Mouse (Mus musculus): ENCODE measurements around the gene Cd83. TPM values are rescaled to one million over a fixed set of nuclear protein-coding genes. Genes with fewer than 3 reads are reported as not detected.

Gene Cd83
- polyA plus RNA-seq, 1 experiment from 2014 or later, result 26.1 TPM

- no peaks in the 10 kb centered on the region for H3K36me3 ChIP-seq (ENCODE audit: control insufficient read depth, insufficient read depth, low read length)
- no peak overlapping the region for H3K9ac ChIP-seq (replicated peaks; ENCODE audit: low read depth, low read length)
- no peak overlapping the region for H3K4me2 ChIP-seq (ENCODE audit: low read depth, low read length)
- H3K27me3 ChIP-seq (ENCODE audit: control insufficient read depth, insufficient read depth, low read length), result no peaks in the 10 kb centered on the region
- no peaks in the 10 kb centered on the region for H3K4me1 ChIP-seq (ENCODE audit: control insufficient read depth, insufficient read depth, low read length)
- no peak for ATAC-seq (ENCODE audit: low read depth)
- no peaks in the 10 kb centered on the region for H3K9me3 ChIP-seq (ENCODE audit: control insufficient read depth, low read length)
- H3K4me3 ChIP-seq (ENCODE audit: low read depth, low read length), result no peak overlapping the region
- 87% methylated on average over 3 of the region's 3 CpGs for WGBS
- no peak overlapping the region for H3K27ac ChIP-seq (ENCODE audit: low read depth, low read length)
Measured at GRCm38 (mm10) chr13:43817461-43817860, 32.9 kb downstream of the Cd83 start.

GRCm38 (mm10) chr13:43818307-43819019 is 33.9 kb downstream of the Cd83 start:
- Histone ChIP-seq H3K9me3 (ENCODE audit: control insufficient read depth, low read length) (no peaks in the 10 kb centered on the region), H3K27ac (ENCODE audit: low read depth, low read length) (no peak overlapping the region), H3K4me3 (ENCODE audit: low read depth, low read length) (no peak overlapping the region), H3K27me3 (ENCODE audit: control insufficient read depth, insufficient read depth, low read length) (no peaks in the 10 kb centered on the region), H3K9ac (replicated peaks; ENCODE audit: low read depth, low read length) (no peak overlapping the region), H3K4me1 (ENCODE audit: control insufficient read depth, insufficient read depth, low read length) (no peaks in the 10 kb centered on the region), H3K36me3 (ENCODE audit: control insufficient read depth, insufficient read depth, low read length) (no peaks in the 10 kb centered on the region), H3K4me2 (ENCODE audit: low read depth, low read length) (no peak overlapping the region)
- WGBS, result 69% methylated on average over 7 of the region's 7 CpGs
- no peak for ATAC-seq (ENCODE audit: low read depth)

- Histone ChIP-seq H3K4me1 (ENCODE audit: control insufficient read depth, insufficient read depth, low read length) (no peaks in the 10 kb centered on the region), H3K4me3 (ENCODE audit: low read depth, low read length) (no peak overlapping the region), H3K9ac (replicated peaks; ENCODE audit: low read depth, low read length) (no peak overlapping the region), H3K36me3 (ENCODE audit: control insufficient read depth, insufficient read depth, low read length) (no peaks in the 10 kb centered on the region), H3K27ac (ENCODE audit: low read depth, low read length) (no peak overlapping the region), H3K27me3 (ENCODE audit: control insufficient read depth, insufficient read depth, low read length) (no peaks in the 10 kb centered on the region), H3K4me2 (ENCODE audit: low read depth, low read length) (no peak overlapping the region), H3K9me3 (ENCODE audit: control insufficient read depth, low read length) (no peaks in the 10 kb centered on the region)
- no peak for ATAC-seq (ENCODE audit: low read depth)
- WGBS, result 91% methylated on average over 6 of the region's 6 CpGs
Measured at GRCm38 (mm10) chr13:43819020-43819310, 34.4 kb downstream of the Cd83 start.

- no peak overlapping the region for H3K27ac ChIP-seq (ENCODE audit: low read depth, low read length)
- H3K36me3 ChIP-seq (ENCODE audit: control insufficient read depth, insufficient read depth, low read length), result no peaks in the 10 kb centered on the region
- WGBS, result 75% methylated on average over 8 of the region's 8 CpGs
- no peaks in the 10 kb centered on the region for H3K4me1 ChIP-seq (ENCODE audit: control insufficient read depth, insufficient read depth, low read length)
- H3K9me3 ChIP-seq (ENCODE audit: control insufficient read depth, low read length), result no peaks in the 10 kb centered on the region
- no peak overlapping the region for H3K4me2 ChIP-seq (ENCODE audit: low read depth, low read length)
- no peak overlapping the region for H3K4me3 ChIP-seq (ENCODE audit: low read depth, low read length)
- ATAC-seq (ENCODE audit: low read depth), result no peak
- H3K27me3 ChIP-seq (ENCODE audit: control insufficient read depth, insufficient read depth, low read length), result no peaks in the 10 kb centered on the region
- H3K9ac ChIP-seq (replicated peaks; ENCODE audit: low read depth, low read length), result no peak overlapping the region
Measured at GRCm38 (mm10) chr13:43820071-43820470, 35.5 kb downstream of the Cd83 start.

GRCm38 (mm10) chr13:43822306-43822705 is 37.7 kb downstream of the Cd83 start:
- no peak overlapping the region for H3K4me3 ChIP-seq (ENCODE audit: low read depth, low read length)
- 74% methylated on average over 4 of the region's 4 CpGs for WGBS
- H3K27ac ChIP-seq (ENCODE audit: low read depth, low read length), result no peak overlapping the region
- H3K9ac ChIP-seq (replicated peaks; ENCODE audit: low read depth, low read length), result no peak overlapping the region
- H3K4me1 ChIP-seq (ENCODE audit: control insufficient read depth, insufficient read depth, low read length), result no peaks in the 10 kb centered on the region
- ATAC-seq (ENCODE audit: low read depth), result no peak
- no peaks in the 10 kb centered on the region for H3K27me3 ChIP-seq (ENCODE audit: control insufficient read depth, insufficient read depth, low read length)
- H3K4me2 ChIP-seq (ENCODE audit: low read depth, low read length), result no peak overlapping the region
- H3K9me3 ChIP-seq (ENCODE audit: control insufficient read depth, low read length), result no peaks in the 10 kb centered on the region
- no peaks in the 10 kb centered on the region for H3K36me3 ChIP-seq (ENCODE audit: control insufficient read depth, insufficient read depth, low read length)

- Histone ChIP-seq H3K4me2 (ENCODE audit: low read depth, low read length) (no peak overlapping the region), H3K36me3 (ENCODE audit: control insufficient read depth, insufficient read depth, low read length) (no peaks in the 10 kb centered on the region), H3K27ac (ENCODE audit: low read depth, low read length) (no peak overlapping the region), H3K4me3 (ENCODE audit: low read depth, low read length) (no peak overlapping the region), H3K27me3 (ENCODE audit: control insufficient read depth, insufficient read depth, low read length) (no peaks in the 10 kb centered on the region), H3K9me3 (ENCODE audit: control insufficient read depth, low read length) (no peaks in the 10 kb centered on the region), H3K4me1 (ENCODE audit: control insufficient read depth, insufficient read depth, low read length) (no peaks in the 10 kb centered on the region), H3K9ac (replicated peaks; ENCODE audit: low read depth, low read length) (no peak overlapping the region)
- 44% methylated on average over 5 of the region's 5 CpGs for WGBS
- ATAC-seq (ENCODE audit: low read depth), result no peak
Measured at GRCm38 (mm10) chr13:43828648-43829047, 44.1 kb downstream of the Cd83 start.

- Histone ChIP-seq H3K4me3 (ENCODE audit: low read depth, low read length) (no peak overlapping the region), H3K4me2 (ENCODE audit: low read depth, low read length) (no peak overlapping the region), H3K9me3 (ENCODE audit: control insufficient read depth, low read length) (no peaks in the 10 kb centered on the region), H3K9ac (replicated peaks; ENCODE audit: low read depth, low read length) (no peak overlapping the region), H3K27ac (ENCODE audit: low read depth, low read length) (no peak overlapping the region), H3K4me1 (ENCODE audit: control insufficient read depth, insufficient read depth, low read length) (no peaks in the 10 kb centered on the region), H3K27me3 (ENCODE audit: control insufficient read depth, insufficient read depth, low read length) (no peaks in the 10 kb centered on the region), H3K36me3 (ENCODE audit: control insufficient read depth, insufficient read depth, low read length) (no peaks in the 10 kb centered on the region)
- no peak for ATAC-seq (ENCODE audit: low read depth)
- WGBS, result 83% methylated on average over 8 of the region's 8 CpGs
Measured at GRCm38 (mm10) chr13:43830892-43831673, 46.5 kb downstream of the Cd83 start.

- no peaks in the 10 kb centered on the region for H3K27me3 ChIP-seq (ENCODE audit: control insufficient read depth, insufficient read depth, low read length)
- 34% methylated on average over 7 of the region's 7 CpGs for WGBS
- H3K9ac ChIP-seq (replicated peaks; ENCODE audit: low read depth, low read length), result no peak overlapping the region
- no peak for ATAC-seq (ENCODE audit: low read depth)
- H3K4me3 ChIP-seq (ENCODE audit: low read depth, low read length), result no peak overlapping the region
- H3K4me1 ChIP-seq (ENCODE audit: control insufficient read depth, insufficient read depth, low read length), result no peaks in the 10 kb centered on the region
- H3K27ac ChIP-seq (ENCODE audit: low read depth, low read length), result no peak overlapping the region
- no peak overlapping the region for H3K4me2 ChIP-seq (ENCODE audit: low read depth, low read length)
- no peaks in the 10 kb centered on the region for H3K9me3 ChIP-seq (ENCODE audit: control insufficient read depth, low read length)
- no peaks in the 10 kb centered on the region for H3K36me3 ChIP-seq (ENCODE audit: control insufficient read depth, insufficient read depth, low read length)
Measured at GRCm38 (mm10) chr13:43832731-43833130, 48.2 kb downstream of the Cd83 start.

- 32% methylated on average over 8 of the region's 8 CpGs for WGBS
- no peak overlapping the region for H3K27ac ChIP-seq (ENCODE audit: low read depth, low read length)
Measured at GRCm38 (mm10) chr13:43836376-43836775, 51.8 kb downstream of the Cd83 start.

More at GRCm38 (mm10) chr13:43836376-43836775, 51.8 kb downstream of the Cd83 start:
- Histone ChIP-seq H3K36me3 (ENCODE audit: control insufficient read depth, insufficient read depth, low read length) (no peaks in the 10 kb centered on the region), H3K4me1 (ENCODE audit: control insufficient read depth, insufficient read depth, low read length) (no peaks in the 10 kb centered on the region), H3K9ac (replicated peaks; ENCODE audit: low read depth, low read length) (no peak overlapping the region), H3K4me3 (ENCODE audit: low read depth, low read length) (no peak overlapping the region), H3K4me2 (ENCODE audit: low read depth, low read length) (no peak overlapping the region), H3K9me3 (ENCODE audit: control insufficient read depth, low read length) (no peaks in the 10 kb centered on the region), H3K27me3 (ENCODE audit: control insufficient read depth, insufficient read depth, low read length) (no peaks in the 10 kb centered on the region)
- ATAC-seq (ENCODE audit: low read depth), result no peak

All from neural tube, embryonic 14.5 days (tissue).